17 mouse cellular contexts compared by ENCODE assay signal in the genomic region with DNA sequence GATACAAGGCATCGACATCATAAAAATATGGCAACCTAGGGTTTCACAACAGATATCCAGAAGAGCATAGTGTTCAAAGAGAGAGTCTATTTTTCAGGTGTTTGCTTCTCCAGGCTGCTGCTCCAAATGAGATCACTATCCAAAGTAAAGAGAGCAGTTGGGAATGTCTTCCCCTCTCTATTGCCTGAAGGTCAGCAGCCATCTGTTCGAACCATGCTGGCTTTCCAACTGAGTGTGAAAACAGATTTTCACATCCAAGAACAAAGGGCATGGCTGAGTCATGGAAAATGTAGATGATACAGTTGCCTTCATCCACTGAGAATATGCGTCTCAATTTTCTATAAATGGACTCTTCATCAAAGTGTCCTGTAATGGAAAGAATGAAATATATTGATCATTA.
DNase-seq lines count a peak whose midpoint lies in the region; ATAC-seq lines count a peak whose summit lies in the region.
"Had no signal": no experiment of that assay in that cellular context is flagged by ENCODE, and none has a peak within 500 bp of the region (broad histone marks: within the 10 kb centered on the region; RNA-seq: fewer than 3 reads in every experiment).

No protein-coding gene starts in this region.

- H3K9me3 ChIP-seq in hindbrain, embryonic 16.5 days (ENCODE audit: control insufficient read depth, low read length) = no peaks in the 10 kb centered on the region
- H3K9me3 ChIP-seq in hindbrain, embryonic 13.5 days = no peaks in the 10 kb centered on the region
- H3K9me3 ChIP-seq: embryonic facial prominence, embryonic 13.5 days; heart, embryonic 10.5 days; megakaryocyte, embryonic 14.5 days had no signal

- no peaks in the 10 kb centered on the region for H3K4me1 ChIP-seq in hindbrain, embryonic 16.5 days (ENCODE audit: control insufficient read depth, insufficient read depth, low read depth, low read length)
- no peaks in the 10 kb centered on the region for H3K4me1 ChIP-seq in hindbrain, embryonic 13.5 days (replicated peaks)
- H3K4me1 ChIP-seq: embryonic facial prominence, embryonic 13.5 days; heart, embryonic 10.5 days; megakaryocyte, embryonic 14.5 days had no signal

- no peak overlapping the region for H3K4me3 ChIP-seq in hindbrain, embryonic 16.5 days (ENCODE audit: low read length)
- H3K4me3 ChIP-seq in hindbrain, embryonic 13.5 days = no peak overlapping the region
- H3K4me3 ChIP-seq: embryonic facial prominence, embryonic 13.5 days; heart, embryonic 10.5 days; megakaryocyte, embryonic 14.5 days had no signal

- no peaks in the 10 kb centered on the region for H3K36me3 ChIP-seq in hindbrain, embryonic 16.5 days (ENCODE audit: control insufficient read depth, insufficient read depth, low read length)
- H3K36me3 ChIP-seq in hindbrain, embryonic 13.5 days = no peaks in the 10 kb centered on the region
- H3K36me3 ChIP-seq: embryonic facial prominence, embryonic 13.5 days; heart, embryonic 10.5 days had no signal

- DNase-seq in cerebellum, adult 11 months = peak; percentile 41
- DNase-seq in cerebellum, adult 9-11 months = peak; percentile 75
- peak; percentile 22 for DNase-seq in retina, embryonic 14.5 days (ENCODE audit: low spot score)
- no peak for DNase-seq in gastrocnemius, postnatal 4 days (ENCODE audit: low spot score in 2 of 2)
- DNase-seq in ovary, postnatal 10 days (ENCODE audit: low spot score) = no peak
- DNase-seq: adrenal gland, postnatal 36 days; gastrocnemius, postnatal 25 days; heart, postnatal 10 days; kidney, postnatal 4 days; lung, postnatal 10 days had no signal

- 66% methylated on average over 3 of the region's 3 CpGs for WGBS in hindbrain, embryonic 16.5 days
- WGBS in hindbrain, embryonic 13.5 days = 80% methylated on average over 3 of the region's 3 CpGs

- H3K27me3 ChIP-seq in hindbrain, embryonic 16.5 days (replicated peaks; ENCODE audit: control insufficient read depth, insufficient read depth, low read length) = no peaks in the 10 kb centered on the region
- H3K27me3 ChIP-seq in hindbrain, embryonic 13.5 days = no peaks in the 10 kb centered on the region
- H3K27me3 ChIP-seq: embryonic facial prominence, embryonic 13.5 days; megakaryocyte, embryonic 14.5 days; Patski had no signal

- ATAC-seq in hindbrain, embryonic 16.5 days = peak; percentile 79; the same call in 1 of the 2 replicates
- no peak for ATAC-seq in hindbrain, embryonic 13.5 days (ENCODE audit: low FRiP score)
- ATAC-seq: activated CD4-positive, CD25-positive, alpha-beta regulatory T cell, adult 4 months; Patski had no signal

- H3K9ac ChIP-seq in hindbrain, embryonic 16.5 days (ENCODE audit: low read depth, low read length) = no peak overlapping the region
- no peak overlapping the region for H3K9ac ChIP-seq in hindbrain, embryonic 13.5 days
- H3K9ac ChIP-seq: embryonic facial prominence, embryonic 13.5 days had no signal

- H3K27ac ChIP-seq in hindbrain, embryonic 16.5 days (ENCODE audit: low read depth, low read length) = no peak overlapping the region
- no peak overlapping the region for H3K27ac ChIP-seq in hindbrain, embryonic 13.5 days
- H3K27ac ChIP-seq: embryonic facial prominence, embryonic 13.5 days; heart, embryonic 10.5 days had no signal

- H3K4me2 ChIP-seq in hindbrain, embryonic 16.5 days (ENCODE audit: low read length) = no peak overlapping the region
- H3K4me2 ChIP-seq in hindbrain, embryonic 13.5 days = no peak overlapping the region
- H3K4me2 ChIP-seq: embryonic facial prominence, embryonic 13.5 days had no signal

Comparison
In these comparisons a context has a peak if more than half of its experiments do, and no peak if none do; other contexts are left out.
1. DNase-seq: peak in cerebellum, adult 11 months (single experiment), cerebellum, adult 9-11 months (single experiment) and retina, embryonic 14.5 days (single experiment); none in gastrocnemius, postnatal 4 days (0 of 2) and ovary, postnatal 10 days (single experiment).